Mouse (Mus musculus): Measurements from ENCODE around the gene Col1a1. TPM values are rescaled to one million over a fixed set of nuclear protein-coding genes. Genes with fewer than 3 reads are reported as not detected.

The Col1a1 gene
- polyA plus RNA-seq, 1 experiment from 2014 or later: 1,421 TPM

GRCm38 (mm10) chr11:94989562-94990017 lies 53.6 kb downstream of the Col1a1 start:
- Histone ChIP-seq H3K36me3 (ENCODE audit: control insufficient read depth, insufficient read depth, low read length) (no peaks in the 10 kb centered on the region), H3K27me3 (ENCODE audit: control insufficient read depth, insufficient read depth, low read depth, low read length) (no peaks in the 10 kb centered on the region), H3K4me3 (ENCODE audit: low read length) (peak overlapping the region; percentile 89), H3K4me1 (replicated peaks; ENCODE audit: control insufficient read depth, insufficient read depth, low read length) (peaks cover 47% of the 10 kb centered on the region), H3K9ac (ENCODE audit: low read length) (peak overlapping the region; percentile 93), H3K4me2 (ENCODE audit: low read depth, low read length) (peak overlapping the region; percentile 96), H3K9me3 (ENCODE audit: control insufficient read depth, low read length) (no peaks in the 10 kb centered on the region), H3K27ac (ENCODE audit: low read length) (peak overlapping the region; percentile 95)
- WGBS: 1% methylated on average over 12 of the region's 12 CpGs
- peak; percentile 77 for ATAC-seq (ENCODE audit: low read depth)

GRCm38 (mm10) chr11:94990102-94990748 lies 54.2 kb downstream of the Col1a1 start:
- ATAC-seq (ENCODE audit: low read depth): no peak
- peak overlapping the region; percentile 93 for H3K9ac ChIP-seq (ENCODE audit: low read length)
- H3K36me3 ChIP-seq (ENCODE audit: control insufficient read depth, insufficient read depth, low read length): no peaks in the 10 kb centered on the region
- WGBS: 43% methylated on average over 6 of the region's 6 CpGs
- peak overlapping the region; percentile 96 for H3K4me2 ChIP-seq (ENCODE audit: low read depth, low read length)
- peak overlapping the region; percentile 94 for H3K27ac ChIP-seq (ENCODE audit: low read length)
- H3K4me3 ChIP-seq (ENCODE audit: low read length): peak overlapping the region; percentile 89
- no peaks in the 10 kb centered on the region for H3K9me3 ChIP-seq (ENCODE audit: control insufficient read depth, low read length)
- peaks cover 53% of the 10 kb centered on the region for H3K4me1 ChIP-seq (replicated peaks; ENCODE audit: control insufficient read depth, insufficient read depth, low read length)
- H3K27me3 ChIP-seq (ENCODE audit: control insufficient read depth, insufficient read depth, low read depth, low read length): no peaks in the 10 kb centered on the region

GRCm38 (mm10) chr11:94990749-94991577 lies 54.9 kb downstream of the Col1a1 start, which contains the start of gene Ppp1r9b:
TSS of gene Ppp1r9b (plus strand) at chr11:94991035.
- Histone ChIP-seq H3K27ac (ENCODE audit: low read length) (peak within 1 kb of the TSS; percentile 94), H3K36me3 (ENCODE audit: control insufficient read depth, insufficient read depth, low read length) (no peaks in the 10 kb centered on the region), H3K9me3 (ENCODE audit: control insufficient read depth, low read length) (no peaks in the 10 kb centered on the region), H3K4me2 (ENCODE audit: low read depth, low read length) (peak within 1 kb of the TSS; percentile 96), H3K27me3 (ENCODE audit: control insufficient read depth, insufficient read depth, low read depth, low read length) (no peaks in the 10 kb centered on the region), H3K9ac (ENCODE audit: low read length) (peak within 1 kb of the TSS; percentile 93), H3K4me3 (ENCODE audit: low read length) (peak within 1 kb of the TSS; percentile 89), H3K4me1 (replicated peaks; ENCODE audit: control insufficient read depth, insufficient read depth, low read length) (peaks cover 60% of the 10 kb centered on the region)
- ATAC-seq (ENCODE audit: low read depth): peak; percentile 83
- WGBS: under 1% methylated on average over 37 of the region's 69 CpGs

- Histone ChIP-seq H3K27me3 (ENCODE audit: control insufficient read depth, insufficient read depth, low read depth, low read length) (no peaks in the 10 kb centered on the region), H3K9ac (ENCODE audit: low read length) (peak overlapping the region; percentile 93), H3K36me3 (ENCODE audit: control insufficient read depth, insufficient read depth, low read length) (peaks cover 7% of the 10 kb centered on the region), H3K9me3 (ENCODE audit: control insufficient read depth, low read length) (no peaks in the 10 kb centered on the region), H3K27ac (ENCODE audit: low read length) (peak overlapping the region; percentile 94), H3K4me3 (ENCODE audit: low read length) (peak overlapping the region; percentile 89), H3K4me1 (replicated peaks; ENCODE audit: control insufficient read depth, insufficient read depth, low read length) (peaks cover 61% of the 10 kb centered on the region), H3K4me2 (ENCODE audit: low read depth, low read length) (peak overlapping the region; percentile 96)
- 0% methylated on average over 99 of the region's 99 CpGs for WGBS
- ATAC-seq (ENCODE audit: low read depth): no peak
Measured at GRCm38 (mm10) chr11:94991641-94992479, 55.8 kb downstream of the Col1a1 start.

DNA sequence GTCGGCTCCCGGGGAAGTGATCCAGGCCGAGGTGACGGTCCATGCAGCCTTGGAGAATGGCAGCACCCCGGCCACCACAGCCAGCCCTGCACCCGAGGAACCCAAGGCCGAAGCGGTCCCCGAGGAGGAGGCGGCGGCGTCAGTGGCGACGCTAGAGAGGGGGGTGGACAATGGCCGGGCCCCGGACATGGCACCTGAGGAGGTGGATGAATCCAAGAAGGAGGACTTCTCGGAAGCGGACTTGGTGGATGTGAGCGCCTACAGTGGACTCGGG lies 56.4 kb downstream of the Col1a1 start:
- no peak for ATAC-seq (ENCODE audit: low read depth)
- Histone ChIP-seq H3K9me3 (ENCODE audit: control insufficient read depth, low read length) (no peaks in the 10 kb centered on the region), H3K9ac (ENCODE audit: low read length) (peak overlapping the region; percentile 93), H3K27ac (ENCODE audit: low read length) (peak overlapping the region; percentile 45), H3K4me3 (ENCODE audit: low read length) (peak overlapping the region; percentile 89), H3K4me1 (replicated peaks; ENCODE audit: control insufficient read depth, insufficient read depth, low read length) (peaks cover 56% of the 10 kb centered on the region), H3K36me3 (ENCODE audit: control insufficient read depth, insufficient read depth, low read length) (peaks cover 11% of the 10 kb centered on the region), H3K4me2 (ENCODE audit: low read depth, low read length) (peak overlapping the region; percentile 96), H3K27me3 (ENCODE audit: control insufficient read depth, insufficient read depth, low read depth, low read length) (no peaks in the 10 kb centered on the region)
- WGBS: under 1% methylated on average over 20 of the region's 20 CpGs

DNA sequence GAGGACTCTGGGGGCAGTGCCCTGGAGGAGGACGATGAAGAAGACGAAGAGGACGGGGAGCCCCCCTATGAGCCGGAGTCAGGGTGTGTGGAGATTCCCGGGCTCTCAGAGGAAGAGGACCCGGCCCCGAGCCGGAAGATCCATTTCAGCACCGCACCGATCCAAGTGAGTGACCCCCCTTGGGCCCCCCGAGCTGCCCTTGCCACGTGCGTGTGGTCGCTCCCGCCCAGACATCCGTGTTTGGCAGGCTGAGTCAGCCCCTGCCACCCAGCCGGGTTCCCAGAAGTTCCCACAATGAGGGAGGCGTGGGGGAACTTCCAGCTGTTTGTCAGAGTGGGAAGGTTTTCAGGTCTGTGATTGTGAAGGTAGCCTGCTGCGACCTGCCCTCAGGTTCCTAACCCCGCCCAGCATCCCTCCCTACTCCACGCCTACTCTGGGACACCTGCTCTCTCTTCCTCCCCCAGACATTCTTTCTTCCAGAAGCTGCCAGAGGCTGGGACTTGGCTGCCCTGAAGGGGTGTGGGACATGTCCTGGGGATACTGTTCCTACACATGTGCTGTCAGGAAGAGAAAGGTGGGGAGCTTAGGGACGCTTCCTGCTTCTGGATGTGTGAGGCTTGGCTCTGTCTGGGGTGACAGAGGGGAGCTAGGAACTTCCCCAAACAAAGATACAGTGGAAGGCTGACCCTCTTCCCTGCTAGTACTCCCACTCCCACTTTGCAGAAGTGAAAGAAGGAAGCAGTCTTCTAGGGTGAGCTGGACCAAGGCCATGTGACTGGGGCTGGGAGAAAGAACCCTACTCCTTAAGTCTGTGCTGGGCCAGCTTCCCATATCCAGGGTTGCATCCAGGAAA lies 57.0 kb downstream of the Col1a1 start:
- Histone ChIP-seq H3K27ac (ENCODE audit: low read length) (peak overlapping the region; percentile 41), H3K4me3 (ENCODE audit: low read length) (peak overlapping the region; percentile 89), H3K4me1 (replicated peaks; ENCODE audit: control insufficient read depth, insufficient read depth, low read length) (peaks cover 55% of the 10 kb centered on the region), H3K27me3 (ENCODE audit: control insufficient read depth, insufficient read depth, low read depth, low read length) (no peaks in the 10 kb centered on the region), H3K9ac (ENCODE audit: low read length) (peak overlapping the region; percentile 93), H3K36me3 (ENCODE audit: control insufficient read depth, insufficient read depth, low read length) (peaks cover 15% of the 10 kb centered on the region), H3K4me2 (ENCODE audit: low read depth, low read length) (peak overlapping the region; percentile 96), H3K9me3 (ENCODE audit: control insufficient read depth, low read length) (no peaks in the 10 kb centered on the region)
- ATAC-seq (ENCODE audit: low read depth): peak; percentile 4; the same call in 1 of the 2 replicates
- 1% methylated on average over 22 of the region's 22 CpGs for WGBS

GRCm38 (mm10) chr11:94994208-94994814 lies 58.3 kb downstream of the Col1a1 start:
- H3K27ac ChIP-seq (ENCODE audit: low read length): peak overlapping the region; percentile 41; the same call in 1 of the 2 replicates
- H3K9ac ChIP-seq (ENCODE audit: low read length): peak overlapping the region; percentile 93
- H3K4me2 ChIP-seq (ENCODE audit: low read depth, low read length): peak overlapping the region; percentile 96
- no peaks in the 10 kb centered on the region for H3K9me3 ChIP-seq (ENCODE audit: control insufficient read depth, low read length)
- 36% methylated on average over 10 of the region's 10 CpGs for WGBS
- peaks cover 45% of the 10 kb centered on the region for H3K4me1 ChIP-seq (replicated peaks; ENCODE audit: control insufficient read depth, insufficient read depth, low read length)
- peak overlapping the region; percentile 89 for H3K4me3 ChIP-seq (ENCODE audit: low read length)
- no peaks in the 10 kb centered on the region for H3K27me3 ChIP-seq (ENCODE audit: control insufficient read depth, insufficient read depth, low read depth, low read length)
- ATAC-seq (ENCODE audit: low read depth): no peak
- peaks cover 18% of the 10 kb centered on the region for H3K36me3 ChIP-seq (ENCODE audit: control insufficient read depth, insufficient read depth, low read length)
